Mouse (Mus musculus): ENCODE data around the gene Tmem184c.

- no peak for TF ChIP-seq POLR2A (IDR thresholded peaks at IDR 0.05; ENCODE audit: extremely low read depth, insufficient read depth, low read length)
- no peak for TF ChIP-seq CTCF (IDR thresholded peaks at IDR 0.05; ENCODE audit: low read depth, low read length)
Measured at GRCm38 (mm10) chr8:77561441-77561840, 49.1 kb downstream of the Tmem184c start.
